Mouse (Mus musculus) kidney, embryonic 15.5 days (tissue): ENCODE results near the gene Fdx1l. TPM values are rescaled to one million over a fixed set of nuclear protein-coding genes. Genes with fewer than 3 reads are reported as not detected.
"Not testable (repeated sequence)": the region's sequence is repeated elsewhere in the genome, so short reads cannot be mapped to it uniquely, and the experiment has no call there.

Experiments used
- ATAC-seq: fragments of 200-750 bp; cut with Nextera tagmentation; replicated peaks from 2 replicates; pipeline ENCODE4 v1.8.0; 2017; ENCODE audit warnings: moderate TSS enrichment; ENCODE audit not compliant: low FRiP score
- H3K27ac ChIP-seq: fragments of 300-500 bp; sonication (generic); 2 replicates; pipeline ENCODE4 v1.5.1; 2015; ENCODE audit warnings: mild to moderate bottlenecking, inconsistent platforms
- H3K27me3 ChIP-seq: fragments of 300-500 bp; sonication (generic); 2 replicates; pipeline ENCODE4 v1.6.1; 2015; ENCODE audit warnings: inconsistent platforms
- H3K36me3 ChIP-seq: fragments of 300-500 bp; sonication (generic); 2 replicates; pipeline ENCODE4 v1.6.1; 2015; ENCODE audit warnings: inconsistent platforms
- H3K4me1 ChIP-seq: fragments of 300-500 bp; sonication (generic); 2 replicates; pipeline ENCODE4 v1.6.1; 2015; ENCODE audit warnings: inconsistent platforms
- H3K4me2 ChIP-seq: fragments of 300-500 bp; sonication (generic); 2 replicates; pipeline ENCODE4 v1.6.1; 2015; ENCODE audit warnings: moderate library complexity, mild to moderate bottlenecking, inconsistent platforms
- H3K4me3 ChIP-seq: fragments of 300-500 bp; sonication (generic); replicated peaks from 2 replicates; pipeline ENCODE4 v1.5.1; 2015; ENCODE audit warnings: mild to moderate bottlenecking, inconsistent platforms
- H3K9ac ChIP-seq: fragments of 300-500 bp; sonication (generic); 2 replicates; pipeline ENCODE4 v1.6.1; 2015; ENCODE audit warnings: mild to moderate bottlenecking, inconsistent platforms
- H3K9me3 ChIP-seq: fragments of 300-500 bp; sonication (generic); replicated peaks from 2 replicates; pipeline ENCODE4 v1.6.1; 2016; ENCODE audit warnings: inconsistent platforms
- WGBS: fragments of 180-500 bp; shearing (Covaris S2); methylation state at CpG from one replicate; pipeline ENCODE4 v1.1.7; 2015; ENCODE audit warnings: mixed read lengths; 5-methylcytosine and 5-hydroxymethylcytosine counted together
- polyA plus RNA-seq: library from polyadenylated mRNA; unstranded; fragments of >200 nt; fragmentation: Nextera tagmentation; extraction: Ambion mirVana; gene quantifications from 2 replicates; pipeline ENCODE4 v1.2.1, GENCODE M21; 2015

Fdx1l gene
- polyA plus RNA-seq, 1 experiment from 2014 or later: 61.0 TPM

- no peaks in the 10 kb centered on the region for H3K27me3 ChIP-seq
- H3K4me1 ChIP-seq: no peaks in the 10 kb centered on the region
- ATAC-seq: no peak
- H3K27ac ChIP-seq: no peak overlapping the region
- no peaks in the 10 kb centered on the region for H3K9me3 ChIP-seq
- H3K9ac ChIP-seq: no peak overlapping the region
- H3K4me3 ChIP-seq: no peak overlapping the region
- H3K36me3 ChIP-seq: peaks cover 36% of the 10 kb centered on the region
- WGBS: 88% methylated on average over 2 of the region's 2 CpGs
- H3K4me2 ChIP-seq: no peak overlapping the region
These were observed 10.5 kb downstream of the Fdx1l start for GRCm38 (mm10) chr9:21062928-21063327.

- no peak overlapping the region for H3K4me2 ChIP-seq
- H3K27me3 ChIP-seq: no peaks in the 10 kb centered on the region; the same call in 1 of the 2 replicates
- no peaks in the 10 kb centered on the region for H3K9me3 ChIP-seq
- H3K4me1 ChIP-seq: no peaks in the 10 kb centered on the region
- no peak overlapping the region for H3K4me3 ChIP-seq
- no peak for ATAC-seq
- H3K36me3 ChIP-seq: no peaks in the 10 kb centered on the region
- no peak overlapping the region for H3K9ac ChIP-seq
- no peak overlapping the region for H3K27ac ChIP-seq
- 67% methylated on average over 10 of the region's 10 CpGs for whole genome bisulfite sequencing
These were observed 21.8 kb downstream of the Fdx1l start for GRCm38 (mm10) chr9:21051578-21051977.

- H3K36me3 ChIP-seq: no peaks in the 10 kb centered on the region
- H3K9ac ChIP-seq: no peak overlapping the region
- 81% methylated on average over 3 of the region's 3 CpGs for WGBS
- H3K9me3 ChIP-seq: no peaks in the 10 kb centered on the region
- no peak for ATAC-seq
- no peak overlapping the region for H3K27ac ChIP-seq
- H3K4me3 ChIP-seq: no peak overlapping the region
- peaks cover 3% of the 10 kb centered on the region for H3K27me3 ChIP-seq
- H3K4me1 ChIP-seq: peaks cover 10% of the 10 kb centered on the region; the same call in 1 of the 2 replicates
- no peak overlapping the region for H3K4me2 ChIP-seq
These were observed 28.2 kb downstream of the Fdx1l start for GRCm38 (mm10) chr9:21045235-21045634.

GRCm38 (mm10) chr9:21044785-21045184, 28.6 kb downstream of the Fdx1l start:
- not testable (repeated sequence) for H3K4me2 ChIP-seq, H3K27ac ChIP-seq, H3K9ac ChIP-seq, H3K27me3 ChIP-seq, H3K9me3 ChIP-seq, ATAC-seq, H3K36me3 ChIP-seq, H3K4me3 ChIP-seq
- 61% methylated on average over 1 of the region's 1 CpGs for WGBS
- H3K4me1 ChIP-seq: peaks cover 11% of the 10 kb centered on the region; the same call in 1 of the 2 replicates

GRCm38 (mm10) chr9:21043563-21043962, 29.9 kb downstream of the Fdx1l start:
- Histone ChIP-seq H3K4me2 (no peak overlapping the region), H3K4me1 (peaks cover 13% of the 10 kb centered on the region; the same call in 1 of the 2 replicates), H3K9ac (no peak overlapping the region), H3K9me3 (no peaks in the 10 kb centered on the region), H3K27me3 (peaks cover 19% of the 10 kb centered on the region), H3K4me3 (no peak overlapping the region), H3K36me3 (no peaks in the 10 kb centered on the region), H3K27ac (no peak overlapping the region)
- WGBS: 85% methylated on average over 4 of the region's 4 CpGs
- no peak for ATAC-seq

GRCm38 (mm10) chr9:21041308-21041707, 32.1 kb downstream of the Fdx1l start:
- no peak for ATAC-seq
- Histone ChIP-seq H3K9me3 (no peaks in the 10 kb centered on the region), H3K27ac (no peak overlapping the region), H3K4me3 (no peak overlapping the region), H3K4me1 (peaks cover 35% of the 10 kb centered on the region), H3K4me2 (no peak overlapping the region), H3K9ac (no peak overlapping the region), H3K27me3 (peaks cover 42% of the 10 kb centered on the region), H3K36me3 (no peaks in the 10 kb centered on the region)
- 41% methylated on average over 4 of the region's 4 CpGs for WGBS

- no peak for ATAC-seq
- Histone ChIP-seq H3K36me3 (no peaks in the 10 kb centered on the region), H3K27me3 (peaks cover 57% of the 10 kb centered on the region), H3K9ac (no peak overlapping the region), H3K4me2 (no peak overlapping the region), H3K27ac (no peak overlapping the region), H3K4me3 (no peak overlapping the region), H3K4me1 (peaks cover 49% of the 10 kb centered on the region), H3K9me3 (no peaks in the 10 kb centered on the region)
- WGBS: 75% methylated on average over 3 of the region's 3 CpGs
These were observed 33.6 kb downstream of the Fdx1l start for GRCm38 (mm10) chr9:21039779-21040178.

- H3K27me3 ChIP-seq: peaks cover 79% of the 10 kb centered on the region
- H3K27ac ChIP-seq: no peak overlapping the region
- 0 out of 2 replicates have a peak overlapping the region, but pooled peaks have one; percentile 21 for H3K9ac ChIP-seq
- H3K4me1 ChIP-seq: peaks cover 66% of the 10 kb centered on the region
- H3K36me3 ChIP-seq: no peaks in the 10 kb centered on the region
- H3K4me2 ChIP-seq: peak overlapping the region; percentile 72
- no peaks in the 10 kb centered on the region for H3K9me3 ChIP-seq
- peak overlapping the region; percentile 44 for H3K4me3 ChIP-seq
- no peak; the same call in 1 of the 2 replicates for ATAC-seq
- WGBS: 1% methylated on average over 31 of the region's 31 CpGs
These were observed 35.9 kb downstream of the Fdx1l start for GRCm38 (mm10) chr9:21037481-21037891.

- Histone ChIP-seq H3K9me3 (no peaks in the 10 kb centered on the region), H3K36me3 (no peaks in the 10 kb centered on the region), H3K4me2 (peak overlapping the region; percentile 72), H3K27me3 (peaks cover 87% of the 10 kb centered on the region), H3K4me3 (peak overlapping the region; percentile 44), H3K9ac (no peak overlapping the region), H3K27ac (no peak overlapping the region), H3K4me1 (peaks cover 74% of the 10 kb centered on the region)
- 2% methylated on average over 22 of the region's 22 CpGs for WGBS
- no peak for ATAC-seq
These were observed 36.7 kb downstream of the Fdx1l start for GRCm38 (mm10) chr9:21036666-21037065.

- H3K36me3 ChIP-seq: no peaks in the 10 kb centered on the region
- H3K9ac ChIP-seq: no peak overlapping the region
- H3K4me3 ChIP-seq: peak overlapping the region; percentile 44; the same call in 1 of the 2 replicates
- H3K4me2 ChIP-seq: peak overlapping the region; percentile 72; the same call in 1 of the 2 replicates
- H3K27ac ChIP-seq: no peak overlapping the region
- H3K27me3 ChIP-seq: peaks cover 89% of the 10 kb centered on the region
- no peak for ATAC-seq
- H3K9me3 ChIP-seq: no peaks in the 10 kb centered on the region
- peaks cover 77% of the 10 kb centered on the region for H3K4me1 ChIP-seq
- 6% methylated on average over 20 of the region's 20 CpGs for WGBS
These were observed 37.3 kb downstream of the Fdx1l start for GRCm38 (mm10) chr9:21036161-21036560.

- Histone ChIP-seq H3K9ac (no peak overlapping the region), H3K4me1 (peaks cover 78% of the 10 kb centered on the region), H3K36me3 (no peaks in the 10 kb centered on the region), H3K27ac (no peak overlapping the region), H3K9me3 (no peaks in the 10 kb centered on the region), H3K4me2 (no peak overlapping the region), H3K4me3 (no peak overlapping the region), H3K27me3 (peaks cover 89% of the 10 kb centered on the region)
- WGBS: 23% methylated on average over 9 of the region's 9 CpGs
- no peak for ATAC-seq
These were observed 37.8 kb downstream of the Fdx1l start for GRCm38 (mm10) chr9:21035586-21035985.

GRCm38 (mm10) chr9:21034481-21035085, 38.8 kb downstream of the Fdx1l start:
- Histone ChIP-seq H3K27me3 (peaks cover 86% of the 10 kb centered on the region), H3K4me1 (peaks cover 84% of the 10 kb centered on the region), H3K9me3 (no peaks in the 10 kb centered on the region), H3K9ac (no peak overlapping the region), H3K36me3 (no peaks in the 10 kb centered on the region), H3K4me3 (peak overlapping the region; percentile 12), H3K27ac (no peak overlapping the region), H3K4me2 (peak overlapping the region; percentile 24; the same call in 1 of the 2 replicates)
- WGBS: 5% methylated on average over 17 of the region's 17 CpGs
- no peak for ATAC-seq

- H3K27ac ChIP-seq: no peak overlapping the region
- H3K36me3 ChIP-seq: no peaks in the 10 kb centered on the region
- peaks cover 85% of the 10 kb centered on the region for H3K4me1 ChIP-seq
- peak overlapping the region; percentile 98 for H3K4me2 ChIP-seq
- peaks cover 84% of the 10 kb centered on the region for H3K27me3 ChIP-seq
- H3K9ac ChIP-seq: peak overlapping the region; percentile 25
- peak overlapping the region; percentile 58 for H3K4me3 ChIP-seq
- ATAC-seq: peak; percentile 74
- H3K9me3 ChIP-seq: no peaks in the 10 kb centered on the region
- WGBS: under 1% methylated on average over 34 of the region's 34 CpGs
These were observed 40.3 kb downstream of the Fdx1l start for GRCm38 (mm10) chr9:21033136-21033535.
